Mouse (Mus musculus): ENCODE measurements at regions not wholly inside any gene's neighbourhood (a gene's known extent, or its start where the extent isn't known, plus 50 kb on each side); places are given as distances from the start of the nearest gene placed in this dataset.

- Histone ChIP-seq H3K4me1 (replicated peaks; ENCODE audit: control insufficient read depth, insufficient read depth, low read length) (no peaks in the 10 kb centered on the region), H3K4me2 (ENCODE audit: low read length) (no peak overlapping the region), H3K27me3 (replicated peaks; ENCODE audit: control insufficient read depth, insufficient read depth, low read length) (no peaks in the 10 kb centered on the region), H3K27ac (ENCODE audit: low read depth) (no peak overlapping the region), H3K36me3 (ENCODE audit: control insufficient read depth, insufficient read depth, low read length) (no peaks in the 10 kb centered on the region), H3K9me3 (ENCODE audit: control insufficient read depth, low read length) (no peaks in the 10 kb centered on the region), H3K9ac (ENCODE audit: low read length) (no peak overlapping the region), H3K4me3 (ENCODE audit: low read depth, low read length) (no peak overlapping the region)
- DNase-seq (ENCODE audit: low spot score), result no peak
- 70% methylated on average over 4 of the region's 4 CpGs for WGBS
- ATAC-seq (replicated peaks; ENCODE audit: low FRiP score, low TSS enrichment, low read depth), result no peak
Measured at GRCm38 (mm10) chr11:19605602-19606001, 318.6 kb upstream of the Spred2 start.

GRCm38 (mm10) chr11:19606943-19607342 is 317.2 kb upstream of the Spred2 start:
- H3K9ac ChIP-seq (ENCODE audit: low read length), result no peak overlapping the region
- no peak overlapping the region for H3K4me3 ChIP-seq (ENCODE audit: low read depth, low read length)
- H3K36me3 ChIP-seq (ENCODE audit: control insufficient read depth, insufficient read depth, low read length), result no peaks in the 10 kb centered on the region
- DNase-seq (ENCODE audit: low spot score) (no peak), ATAC-seq (replicated peaks; ENCODE audit: low FRiP score, low TSS enrichment, low read depth) (no peak)
- WGBS, result 94% methylated on average over 8 of the region's 8 CpGs
- H3K4me2 ChIP-seq (ENCODE audit: low read length), result no peak overlapping the region
- no peaks in the 10 kb centered on the region for H3K9me3 ChIP-seq (ENCODE audit: control insufficient read depth, low read length)
- H3K27ac ChIP-seq (ENCODE audit: low read depth), result no peak overlapping the region
- H3K4me1 ChIP-seq (replicated peaks; ENCODE audit: control insufficient read depth, insufficient read depth, low read length), result no peaks in the 10 kb centered on the region
- H3K27me3 ChIP-seq (replicated peaks; ENCODE audit: control insufficient read depth, insufficient read depth, low read length), result no peaks in the 10 kb centered on the region

- H3K27me3 ChIP-seq (replicated peaks; ENCODE audit: control insufficient read depth, insufficient read depth, low read length), result no peaks in the 10 kb centered on the region
- no peaks in the 10 kb centered on the region for H3K36me3 ChIP-seq (ENCODE audit: control insufficient read depth, insufficient read depth, low read length)
- no peak overlapping the region for H3K4me2 ChIP-seq (ENCODE audit: low read length)
- no peaks in the 10 kb centered on the region for H3K9me3 ChIP-seq (ENCODE audit: control insufficient read depth, low read length)
- no peak for DNase-seq (ENCODE audit: low spot score)
- no peak overlapping the region for H3K4me3 ChIP-seq (ENCODE audit: low read depth, low read length)
- no peak overlapping the region for H3K9ac ChIP-seq (ENCODE audit: low read length)
- ATAC-seq (replicated peaks; ENCODE audit: low FRiP score, low TSS enrichment, low read depth), result no peak
- no peaks in the 10 kb centered on the region for H3K4me1 ChIP-seq (replicated peaks; ENCODE audit: control insufficient read depth, insufficient read depth, low read length)
- no peak overlapping the region for H3K27ac ChIP-seq (ENCODE audit: low read depth)
Measured at GRCm38 (mm10) chr11:19607941-19608340, 316.2 kb upstream of the Spred2 start.

- Histone ChIP-seq H3K9ac (ENCODE audit: low read length) (no peak overlapping the region), H3K9me3 (ENCODE audit: control insufficient read depth, low read length) (no peaks in the 10 kb centered on the region), H3K4me1 (replicated peaks; ENCODE audit: control insufficient read depth, insufficient read depth, low read length) (no peaks in the 10 kb centered on the region), H3K36me3 (ENCODE audit: control insufficient read depth, insufficient read depth, low read length) (no peaks in the 10 kb centered on the region), H3K27me3 (replicated peaks; ENCODE audit: control insufficient read depth, insufficient read depth, low read length) (no peaks in the 10 kb centered on the region), H3K27ac (ENCODE audit: low read depth) (no peak overlapping the region), H3K4me2 (ENCODE audit: low read length) (no peak overlapping the region), H3K4me3 (ENCODE audit: low read depth, low read length) (no peak overlapping the region)
- 80% methylated on average over 4 of the region's 4 CpGs for WGBS
- DNase-seq (ENCODE audit: low spot score), result no peak
- ATAC-seq (replicated peaks; ENCODE audit: low FRiP score, low TSS enrichment, low read depth), result no peak
Measured at GRCm38 (mm10) chr11:19608523-19608922, 315.7 kb upstream of the Spred2 start.

- Histone ChIP-seq H3K36me3 (ENCODE audit: control insufficient read depth, insufficient read depth, low read length) (no peaks in the 10 kb centered on the region), H3K4me1 (replicated peaks; ENCODE audit: control insufficient read depth, insufficient read depth, low read length) (no peaks in the 10 kb centered on the region), H3K27ac (ENCODE audit: low read depth) (no peak overlapping the region), H3K9me3 (ENCODE audit: control insufficient read depth, low read length) (no peaks in the 10 kb centered on the region), H3K4me2 (ENCODE audit: low read length) (no peak overlapping the region), H3K9ac (ENCODE audit: low read length) (no peak overlapping the region), H3K4me3 (ENCODE audit: low read depth, low read length) (no peak overlapping the region), H3K27me3 (replicated peaks; ENCODE audit: control insufficient read depth, insufficient read depth, low read length) (no peaks in the 10 kb centered on the region)
- 33% methylated on average over 6 of the region's 6 CpGs for WGBS
- ATAC-seq (replicated peaks; ENCODE audit: low FRiP score, low TSS enrichment, low read depth), result no peak
- DNase-seq (ENCODE audit: low spot score), result no peak
Measured at GRCm38 (mm10) chr11:19610559-19610958, 313.6 kb upstream of the Spred2 start.

- no peak overlapping the region for H3K4me3 ChIP-seq (ENCODE audit: low read depth, low read length)
- no peaks in the 10 kb centered on the region for H3K27me3 ChIP-seq (replicated peaks; ENCODE audit: control insufficient read depth, insufficient read depth, low read length)
- no peak overlapping the region for H3K4me2 ChIP-seq (ENCODE audit: low read length)
- WGBS, result 82% methylated on average over 4 of the region's 4 CpGs
- no peaks in the 10 kb centered on the region for H3K9me3 ChIP-seq (ENCODE audit: control insufficient read depth, low read length)
- H3K9ac ChIP-seq (ENCODE audit: low read length), result no peak overlapping the region
- H3K4me1 ChIP-seq (replicated peaks; ENCODE audit: control insufficient read depth, insufficient read depth, low read length), result no peaks in the 10 kb centered on the region
- no peaks in the 10 kb centered on the region for H3K36me3 ChIP-seq (ENCODE audit: control insufficient read depth, insufficient read depth, low read length)
- no peak for DNase-seq (ENCODE audit: low spot score)
- H3K27ac ChIP-seq (ENCODE audit: low read depth), result no peak overlapping the region
- no peak for ATAC-seq (replicated peaks; ENCODE audit: low FRiP score, low TSS enrichment, low read depth)
Measured at GRCm38 (mm10) chr11:19611217-19611616, 313.0 kb upstream of the Spred2 start.

- DNase-seq (ENCODE audit: low spot score) (no peak), ATAC-seq (replicated peaks; ENCODE audit: low FRiP score, low TSS enrichment, low read depth) (no peak)
- Histone ChIP-seq H3K36me3 (ENCODE audit: control insufficient read depth, insufficient read depth, low read length) (no peaks in the 10 kb centered on the region), H3K9ac (ENCODE audit: low read length) (no peak overlapping the region), H3K4me3 (ENCODE audit: low read depth, low read length) (no peak overlapping the region), H3K27ac (ENCODE audit: low read depth) (no peak overlapping the region), H3K27me3 (replicated peaks; ENCODE audit: control insufficient read depth, insufficient read depth, low read length) (no peaks in the 10 kb centered on the region), H3K4me2 (ENCODE audit: low read length) (no peak overlapping the region), H3K4me1 (replicated peaks; ENCODE audit: control insufficient read depth, insufficient read depth, low read length) (no peaks in the 10 kb centered on the region), H3K9me3 (ENCODE audit: control insufficient read depth, low read length) (no peaks in the 10 kb centered on the region)
- 65% methylated on average over 4 of the region's 4 CpGs for WGBS
Measured at GRCm38 (mm10) chr11:19616520-19616919, 307.7 kb upstream of the Spred2 start.

GRCm38 (mm10) chr11:19619494-19619893 is 304.7 kb upstream of the Spred2 start:
- WGBS, result 72% methylated on average over 13 of the region's 13 CpGs
- no peak overlapping the region for H3K9ac ChIP-seq (ENCODE audit: low read length)
- no peak for DNase-seq (ENCODE audit: low spot score)
- no peak overlapping the region for H3K4me3 ChIP-seq (ENCODE audit: low read depth, low read length)
- no peak for ATAC-seq (replicated peaks; ENCODE audit: low FRiP score, low TSS enrichment, low read depth)
- no peaks in the 10 kb centered on the region for H3K27me3 ChIP-seq (replicated peaks; ENCODE audit: control insufficient read depth, insufficient read depth, low read length)
- H3K4me1 ChIP-seq (replicated peaks; ENCODE audit: control insufficient read depth, insufficient read depth, low read length), result no peaks in the 10 kb centered on the region
- no peaks in the 10 kb centered on the region for H3K36me3 ChIP-seq (ENCODE audit: control insufficient read depth, insufficient read depth, low read length)
- no peak overlapping the region for H3K27ac ChIP-seq (ENCODE audit: low read depth)
- no peaks in the 10 kb centered on the region for H3K9me3 ChIP-seq (ENCODE audit: control insufficient read depth, low read length)
- no peak overlapping the region for H3K4me2 ChIP-seq (ENCODE audit: low read length)

- 84% methylated on average over 6 of the region's 6 CpGs for WGBS
- no peaks in the 10 kb centered on the region for H3K4me1 ChIP-seq (replicated peaks; ENCODE audit: control insufficient read depth, insufficient read depth, low read length)
- H3K27me3 ChIP-seq (replicated peaks; ENCODE audit: control insufficient read depth, insufficient read depth, low read length), result no peaks in the 10 kb centered on the region
- H3K9me3 ChIP-seq (ENCODE audit: control insufficient read depth, low read length), result no peaks in the 10 kb centered on the region
- H3K9ac ChIP-seq (ENCODE audit: low read length), result no peak overlapping the region
- H3K4me3 ChIP-seq (ENCODE audit: low read depth, low read length), result no peak overlapping the region
- DNase-seq (ENCODE audit: low spot score), result no peak
- no peak overlapping the region for H3K4me2 ChIP-seq (ENCODE audit: low read length)
- H3K36me3 ChIP-seq (ENCODE audit: control insufficient read depth, insufficient read depth, low read length), result no peaks in the 10 kb centered on the region
- ATAC-seq (replicated peaks; ENCODE audit: low FRiP score, low TSS enrichment, low read depth), result no peak
- H3K27ac ChIP-seq (ENCODE audit: low read depth), result no peak overlapping the region
Measured at GRCm38 (mm10) chr11:19631055-19631695, 293.0 kb upstream of the Spred2 start.

Measured in intestine, embryonic 14.5 days (tissue).